Mouse (Mus musculus): ENCODE measurements at regions not wholly inside any gene's neighbourhood (a gene's known extent, or its start where the extent isn't known, plus 50 kb on each side); places are given as distances from the start of the nearest gene placed in this dataset.

GRCm38 (mm10) chr14:53545351-53545750 is 708.6 kb downstream of the Dad1 start:
- TF ChIP-seq EP300 (IDR thresholded peaks at IDR 0.05; ENCODE audit: low read depth) (no peak), CTCF (IDR thresholded peaks at IDR 0.05; ENCODE audit: low read depth) (no peak)

All from heart, postnatal 0 days (tissue).